Mouse (Mus musculus): ENCODE data around the gene Dscaml1. TPM values are rescaled to one million over a fixed set of nuclear protein-coding genes. Genes with fewer than 3 reads are reported as not detected.

The Dscaml1 gene
- polyA plus RNA-seq, 1 experiment from 2014 or later: 15.1 TPM

- H3K4me3 ChIP-seq (replicated peaks; ENCODE audit: low read length): peak overlapping the region; percentile 68
- no peaks in the 10 kb centered on the region for H3K36me3 ChIP-seq (replicated peaks; ENCODE audit: control insufficient read depth, insufficient read depth)
- DNase-seq (ENCODE audit: low spot score) (no peak), ATAC-seq (ENCODE audit: low FRiP score) (no peak)
- peak overlapping the region; percentile 87 for H3K27ac ChIP-seq
- 40% methylated on average over 12 of the region's 12 CpGs for WGBS
- H3K4me2 ChIP-seq (replicated peaks): peak overlapping the region; percentile 81
- H3K4me1 ChIP-seq (replicated peaks; ENCODE audit: control insufficient read depth, insufficient read depth, low read length): peaks cover 45% of the 10 kb centered on the region
- peaks cover 41% of the 10 kb centered on the region for H3K27me3 ChIP-seq (ENCODE audit: control insufficient read depth, insufficient read depth, low read length)
- no peaks in the 10 kb centered on the region for H3K9me3 ChIP-seq (ENCODE audit: control insufficient read depth, low read length)
- H3K9ac ChIP-seq: peak overlapping the region; percentile 79
These were observed 6.2 kb downstream of the Dscaml1 start for GRCm38 (mm10) chr9:45432639-45433038.

GRCm38 (mm10) chr9:45433119-45433518 lies 6.7 kb downstream of the Dscaml1 start:
- ATAC-seq (ENCODE audit: low FRiP score) (no peak), DNase-seq (ENCODE audit: low spot score) (peak; percentile 47)
- H3K9me3 ChIP-seq (ENCODE audit: control insufficient read depth, low read length): no peaks in the 10 kb centered on the region
- peak overlapping the region; percentile 68 for H3K4me3 ChIP-seq (replicated peaks; ENCODE audit: low read length)
- H3K27ac ChIP-seq: peak overlapping the region; percentile 87
- H3K36me3 ChIP-seq (replicated peaks; ENCODE audit: control insufficient read depth, insufficient read depth): no peaks in the 10 kb centered on the region
- peak overlapping the region; percentile 81 for H3K4me2 ChIP-seq (replicated peaks)
- WGBS: 50% methylated on average over 9 of the region's 9 CpGs
- H3K27me3 ChIP-seq (ENCODE audit: control insufficient read depth, insufficient read depth, low read length): peaks cover 41% of the 10 kb centered on the region
- H3K9ac ChIP-seq: peak overlapping the region; percentile 79
- peaks cover 45% of the 10 kb centered on the region for H3K4me1 ChIP-seq (replicated peaks; ENCODE audit: control insufficient read depth, insufficient read depth, low read length)

GRCm38 (mm10) chr9:45434171-45434570 lies 7.7 kb downstream of the Dscaml1 start:
- Histone ChIP-seq H3K4me1 (replicated peaks; ENCODE audit: control insufficient read depth, insufficient read depth, low read length) (peaks cover 49% of the 10 kb centered on the region), H3K4me2 (replicated peaks) (0 out of 2 replicates have a peak overlapping the region, but pooled peaks have one; percentile 81), H3K9ac (no peak overlapping the region), H3K36me3 (replicated peaks; ENCODE audit: control insufficient read depth, insufficient read depth) (no peaks in the 10 kb centered on the region), H3K27me3 (ENCODE audit: control insufficient read depth, insufficient read depth, low read length) (peaks cover 35% of the 10 kb centered on the region), H3K9me3 (ENCODE audit: control insufficient read depth, low read length) (no peaks in the 10 kb centered on the region), H3K27ac (peak overlapping the region; percentile 87), H3K4me3 (replicated peaks; ENCODE audit: low read length) (no peak overlapping the region)
- 56% methylated on average over 2 of the region's 2 CpGs for WGBS
- DNase-seq (ENCODE audit: low spot score) (peak; percentile 53), ATAC-seq (ENCODE audit: low FRiP score) (no peak)

DNA sequence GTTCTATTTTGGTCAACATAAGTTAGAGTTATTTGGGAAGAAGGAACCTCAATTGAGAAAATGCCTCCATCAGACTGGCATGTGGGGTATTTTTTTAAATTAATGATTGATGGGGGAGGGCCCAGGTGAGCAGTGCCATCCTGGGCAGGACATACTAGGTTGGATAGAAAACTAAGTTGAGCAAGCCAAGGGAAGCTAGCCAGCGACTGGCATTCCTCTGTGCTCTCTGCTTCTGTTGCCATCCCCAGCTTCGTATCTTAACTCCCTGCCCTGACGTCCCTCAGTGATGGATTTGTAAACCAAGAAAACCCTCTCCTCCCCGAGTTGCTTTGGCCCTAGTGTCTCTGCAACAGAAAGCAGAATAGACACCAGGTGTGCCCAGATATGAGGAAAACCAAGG lies 12.6 kb downstream of the Dscaml1 start:
- Histone ChIP-seq H3K4me1 (replicated peaks; ENCODE audit: control insufficient read depth, insufficient read depth, low read length) (peaks cover 35% of the 10 kb centered on the region), H3K27ac (no peak overlapping the region), H3K9ac (no peak overlapping the region), H3K27me3 (ENCODE audit: control insufficient read depth, insufficient read depth, low read length) (no peaks in the 10 kb centered on the region), H3K36me3 (replicated peaks; ENCODE audit: control insufficient read depth, insufficient read depth) (no peaks in the 10 kb centered on the region), H3K9me3 (ENCODE audit: control insufficient read depth, low read length) (no peaks in the 10 kb centered on the region), H3K4me2 (replicated peaks) (no peak overlapping the region), H3K4me3 (replicated peaks; ENCODE audit: low read length) (no peak overlapping the region)
- no peak for DNase-seq (ENCODE audit: low spot score)
- 80% methylated on average over 4 of the region's 4 CpGs for WGBS
- ATAC-seq (ENCODE audit: low FRiP score): no peak

DNA sequence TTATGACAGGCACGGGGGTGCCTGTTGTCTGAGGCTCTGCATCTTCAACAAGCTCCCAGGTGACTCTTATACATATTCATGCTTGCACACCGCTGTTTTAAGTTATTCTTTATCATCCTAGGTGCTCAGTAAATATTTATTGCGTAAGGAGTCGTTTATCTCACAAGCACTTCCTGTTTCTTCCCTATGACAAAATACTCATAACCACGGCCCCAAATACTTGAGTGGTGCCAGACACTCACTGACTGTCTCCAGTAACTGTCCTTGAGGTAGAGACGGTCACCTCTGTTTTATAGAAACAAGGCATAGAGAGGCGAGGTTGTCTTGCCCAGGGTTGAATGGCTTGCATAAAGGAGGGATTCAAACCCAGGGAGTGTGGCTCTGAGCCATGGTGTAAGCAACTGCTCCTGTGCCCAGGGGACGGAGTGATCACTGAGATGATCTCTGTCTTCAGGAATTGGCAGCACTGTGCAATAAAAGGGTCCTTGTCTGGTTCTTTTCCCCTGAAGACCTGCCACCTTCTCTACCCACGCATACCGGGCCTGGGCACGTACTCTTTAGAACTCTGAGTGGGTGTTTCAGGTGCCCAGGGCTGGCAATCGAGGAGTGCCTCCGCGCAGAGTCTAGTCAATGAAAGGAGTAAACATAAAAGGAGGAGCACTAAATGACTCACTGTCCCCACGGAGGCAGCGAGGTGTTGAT lies 13.8 kb downstream of the Dscaml1 start:
- Histone ChIP-seq H3K4me3 (replicated peaks; ENCODE audit: low read length) (no peak overlapping the region), H3K36me3 (replicated peaks; ENCODE audit: control insufficient read depth, insufficient read depth) (no peaks in the 10 kb centered on the region), H3K27me3 (ENCODE audit: control insufficient read depth, insufficient read depth, low read length) (no peaks in the 10 kb centered on the region), H3K4me1 (replicated peaks; ENCODE audit: control insufficient read depth, insufficient read depth, low read length) (peaks cover 26% of the 10 kb centered on the region), H3K9ac (no peak overlapping the region), H3K27ac (no peak overlapping the region), H3K4me2 (replicated peaks) (no peak overlapping the region), H3K9me3 (ENCODE audit: control insufficient read depth, low read length) (no peaks in the 10 kb centered on the region)
- no peak for DNase-seq (ENCODE audit: low spot score)
- 83% methylated on average over 16 of the region's 16 CpGs for whole genome bisulfite sequencing
- ATAC-seq (ENCODE audit: low FRiP score): no peak

- H3K36me3 ChIP-seq (replicated peaks; ENCODE audit: control insufficient read depth, insufficient read depth): no peaks in the 10 kb centered on the region
- no peak overlapping the region for H3K27ac ChIP-seq
- no peak for ATAC-seq (ENCODE audit: low FRiP score)
- H3K9me3 ChIP-seq (ENCODE audit: control insufficient read depth, low read length): no peaks in the 10 kb centered on the region
- H3K4me1 ChIP-seq (replicated peaks; ENCODE audit: control insufficient read depth, insufficient read depth, low read length): peaks cover 15% of the 10 kb centered on the region
- H3K9ac ChIP-seq: no peak overlapping the region
- no peak overlapping the region for H3K4me2 ChIP-seq (replicated peaks)
- 87% methylated on average over 5 of the region's 5 CpGs for WGBS
- no peak for DNase-seq (ENCODE audit: low spot score)
- H3K4me3 ChIP-seq (replicated peaks; ENCODE audit: low read length): no peak overlapping the region
- no peaks in the 10 kb centered on the region for H3K27me3 ChIP-seq (ENCODE audit: control insufficient read depth, insufficient read depth, low read length)
These were observed 17.9 kb downstream of the Dscaml1 start for GRCm38 (mm10) chr9:45444251-45444798.

DNA sequence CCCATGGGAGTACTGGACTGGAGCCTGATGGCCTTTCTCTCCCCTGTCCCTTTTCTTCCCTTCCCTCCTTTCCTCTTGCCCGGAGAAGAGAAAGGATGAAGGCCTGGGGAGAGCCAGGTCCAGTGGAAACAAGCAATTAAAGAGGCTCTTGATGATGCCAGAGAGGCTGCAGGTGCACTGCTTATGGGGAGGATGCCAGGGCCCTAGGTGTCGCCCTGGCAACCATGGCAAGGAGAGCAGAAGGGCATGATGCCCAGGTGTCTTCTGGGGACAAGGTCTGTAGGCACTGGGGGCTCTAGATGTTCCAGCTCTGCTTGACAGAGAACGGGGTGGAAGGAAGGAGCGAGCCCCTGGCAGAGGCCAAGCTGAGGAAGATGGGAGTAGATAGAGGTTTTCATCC lies 23.2 kb downstream of the Dscaml1 start:
- Histone ChIP-seq H3K9me3 (ENCODE audit: control insufficient read depth, low read length) (no peaks in the 10 kb centered on the region), H3K4me1 (replicated peaks; ENCODE audit: control insufficient read depth, insufficient read depth, low read length) (peaks cover 13% of the 10 kb centered on the region; the same call in 1 of the 2 replicates), H3K4me3 (replicated peaks; ENCODE audit: low read length) (no peak overlapping the region), H3K36me3 (replicated peaks; ENCODE audit: control insufficient read depth, insufficient read depth) (peaks cover 9% of the 10 kb centered on the region; the same call in 1 of the 2 replicates), H3K27ac (no peak overlapping the region), H3K9ac (no peak overlapping the region), H3K27me3 (ENCODE audit: control insufficient read depth, insufficient read depth, low read length) (no peaks in the 10 kb centered on the region), H3K4me2 (replicated peaks) (no peak overlapping the region)
- DNase-seq (ENCODE audit: low spot score): no peak
- no peak for ATAC-seq (ENCODE audit: low FRiP score)
- WGBS: 84% methylated on average over 4 of the region's 4 CpGs

DNA sequence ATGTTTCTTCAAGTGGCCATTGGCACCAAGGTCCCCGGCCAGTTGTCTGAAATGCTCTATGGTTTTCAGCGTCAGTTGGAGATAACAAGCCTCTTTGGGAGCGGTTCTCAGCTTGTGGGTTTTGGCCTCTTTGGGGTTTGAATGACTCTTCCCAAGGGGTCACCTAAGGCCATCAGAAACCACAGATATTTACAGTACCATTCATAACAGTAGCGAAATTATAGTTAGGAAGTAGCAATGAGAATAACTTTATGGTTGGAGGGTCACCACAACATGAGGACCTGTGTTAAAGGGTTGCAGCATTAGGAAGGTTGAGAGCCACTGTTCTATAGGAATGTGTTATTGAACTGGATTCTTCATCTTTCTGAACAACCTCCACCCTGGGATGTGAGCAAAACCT lies 24.9 kb downstream of the Dscaml1 start:
- ATAC-seq (ENCODE audit: low FRiP score) (no peak), DNase-seq (ENCODE audit: low spot score) (no peak)
- Histone ChIP-seq H3K4me3 (replicated peaks; ENCODE audit: low read length) (no peak overlapping the region), H3K27me3 (ENCODE audit: control insufficient read depth, insufficient read depth, low read length) (no peaks in the 10 kb centered on the region), H3K9me3 (ENCODE audit: control insufficient read depth, low read length) (no peaks in the 10 kb centered on the region), H3K4me2 (replicated peaks) (no peak overlapping the region), H3K27ac (no peak overlapping the region), H3K4me1 (replicated peaks; ENCODE audit: control insufficient read depth, insufficient read depth, low read length) (peaks cover 12% of the 10 kb centered on the region; the same call in 1 of the 2 replicates), H3K9ac (no peak overlapping the region), H3K36me3 (replicated peaks; ENCODE audit: control insufficient read depth, insufficient read depth) (peaks cover 13% of the 10 kb centered on the region; the same call in 1 of the 2 replicates)
- 96% methylated on average over 4 of the region's 4 CpGs for WGBS

- 87% methylated on average over 10 of the region's 10 CpGs for WGBS
- ATAC-seq (ENCODE audit: low FRiP score): no peak
These were observed 27.6 kb downstream of the Dscaml1 start for GRCm38 (mm10) chr9:45454032-45454431.

More at GRCm38 (mm10) chr9:45454032-45454431, 27.6 kb downstream of the Dscaml1 start:
- H3K4me1 ChIP-seq (replicated peaks; ENCODE audit: control insufficient read depth, insufficient read depth, low read length): peaks cover 15% of the 10 kb centered on the region; the same call in 1 of the 2 replicates
- H3K27me3 ChIP-seq (ENCODE audit: control insufficient read depth, insufficient read depth, low read length): no peaks in the 10 kb centered on the region
- no peak for DNase-seq (ENCODE audit: low spot score)
- no peak overlapping the region for H3K4me3 ChIP-seq (replicated peaks; ENCODE audit: low read length)
- H3K27ac ChIP-seq: peak overlapping the region; percentile 68
- no peaks in the 10 kb centered on the region for H3K9me3 ChIP-seq (ENCODE audit: control insufficient read depth, low read length)
- no peak overlapping the region for H3K9ac ChIP-seq
- no peak overlapping the region for H3K4me2 ChIP-seq (replicated peaks)
- H3K36me3 ChIP-seq (replicated peaks; ENCODE audit: control insufficient read depth, insufficient read depth): peaks cover 13% of the 10 kb centered on the region; the same call in 1 of the 2 replicates

Data from hindbrain, embryonic 14.5 days (tissue).